Mouse (Mus musculus) G1E (cell line): ENCODE data around the gene Map3k6.

ENCODE experiments used
- CTCF ChIP-seq: IDR thresholded peaks from 2 replicates; pipeline ENCODE4 v1.5.1; 2012; ENCODE audit warnings: low read depth, low read length, inconsistent platforms, mixed read lengths
- TAL1 ChIP-seq: conservative IDR thresholded peaks from 2 replicates; pipeline ENCODE4 v1.6.1; 2012; ENCODE audit warnings: low read depth, low read length, inconsistent platforms, mixed read lengths

- TF ChIP-seq CTCF (no peak), TAL1 (no peak)
Measured at GRCm38 (mm10) chr4:133270929-133271328, 30.3 kb downstream of the Map3k6 start.
